Mouse (Mus musculus): Measurements from ENCODE around the gene Limch1. TPM values are rescaled to one million over a fixed set of nuclear protein-coding genes. Genes with fewer than 3 reads are reported as not detected.

Gene Limch1
- polyA plus RNA-seq, 1 experiment = not detected

DNA sequence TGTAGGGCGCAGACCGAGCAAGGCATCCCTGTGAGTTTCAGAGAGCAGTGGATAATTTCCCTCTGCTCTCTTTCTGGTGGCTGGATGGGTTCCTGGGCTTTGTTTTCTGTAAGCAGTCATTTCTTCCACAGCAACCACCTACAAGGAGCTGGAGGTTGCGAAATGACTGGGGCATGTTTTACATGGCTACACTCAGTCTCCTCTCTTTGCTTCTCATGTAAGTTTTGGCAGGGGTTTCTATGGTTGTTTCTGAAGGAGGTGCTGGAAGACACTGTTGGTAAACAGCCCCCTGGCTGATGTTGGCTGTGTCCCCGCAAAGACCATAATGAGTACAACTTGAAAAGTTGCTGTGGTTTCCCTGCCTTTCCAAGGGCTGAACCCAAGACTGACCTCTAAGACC lies 155.5 kb downstream of the Limch1 start:
- Histone ChIP-seq H3K4me1 (no peaks in the 10 kb centered on the region), H3K27me3 (replicated peaks) (no peaks in the 10 kb centered on the region), H3K36me3 (replicated peaks; ENCODE audit: low read length) (no peaks in the 10 kb centered on the region), H3K4me3 (replicated peaks) (no peak overlapping the region), H3K9me3 (peaks cover 20% of the 10 kb centered on the region)
- TF ChIP-seq GATA1 (IDR thresholded peaks at IDR 0.05; ENCODE audit: borderline replicate concordance, low read length) = no peak
- TF ChIP-seq FLI1 (IDR thresholded peaks at IDR 0.05; ENCODE audit: low read length) = no peak

- H3K9me3 ChIP-seq = peaks cover 21% of the 10 kb centered on the region
- H3K27me3 ChIP-seq (replicated peaks) = no peaks in the 10 kb centered on the region
- H3K36me3 ChIP-seq (replicated peaks; ENCODE audit: low read length) = no peaks in the 10 kb centered on the region
- no peak for TF ChIP-seq GATA1 (IDR thresholded peaks at IDR 0.05; ENCODE audit: borderline replicate concordance, low read length)
- no peak for TF ChIP-seq FLI1 (IDR thresholded peaks at IDR 0.05; ENCODE audit: low read length)
- H3K4me3 ChIP-seq (replicated peaks) = no peak overlapping the region
- H3K4me1 ChIP-seq = no peaks in the 10 kb centered on the region
Observed at GRCm38 (mm10) chr5:66904835-66905234, 159.2 kb downstream of the Limch1 start.

DNA sequence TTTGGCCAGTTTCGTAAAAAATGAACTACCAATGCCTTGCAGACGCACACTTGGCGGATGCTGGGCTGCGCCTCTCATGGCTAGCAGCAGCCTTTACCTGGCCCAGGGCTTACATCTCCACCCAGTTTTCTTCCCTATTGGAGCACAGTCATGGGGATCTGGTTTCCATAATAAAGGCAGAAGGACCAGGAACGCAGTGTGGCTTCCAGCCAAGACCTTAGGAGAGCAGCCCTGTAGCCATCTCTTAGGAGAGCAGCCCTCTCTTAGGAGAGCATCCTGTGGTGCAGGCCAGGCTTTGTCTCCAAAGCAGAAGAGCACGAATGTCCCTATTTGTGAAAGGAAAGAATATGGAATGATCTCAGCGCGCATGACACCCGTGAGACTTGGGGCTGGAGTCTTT lies 163.3 kb downstream of the Limch1 start:
- Histone ChIP-seq H3K4me1 (no peaks in the 10 kb centered on the region), H3K27me3 (replicated peaks) (no peaks in the 10 kb centered on the region), H3K36me3 (replicated peaks; ENCODE audit: low read length) (no peaks in the 10 kb centered on the region), H3K4me3 (replicated peaks) (no peak overlapping the region), H3K9me3 (peaks cover 33% of the 10 kb centered on the region)
- TF ChIP-seq GATA1 (IDR thresholded peaks at IDR 0.05; ENCODE audit: borderline replicate concordance, low read length) (no peak), FLI1 (IDR thresholded peaks at IDR 0.05; ENCODE audit: low read length) (no peak)

- Histone ChIP-seq H3K9me3 (peaks cover 40% of the 10 kb centered on the region), H3K4me1 (no peaks in the 10 kb centered on the region), H3K4me3 (replicated peaks) (no peak overlapping the region), H3K27me3 (replicated peaks) (no peaks in the 10 kb centered on the region), H3K36me3 (replicated peaks; ENCODE audit: low read length) (no peaks in the 10 kb centered on the region)
- no peak for TF ChIP-seq FLI1 (IDR thresholded peaks at IDR 0.05; ENCODE audit: low read length)
- TF ChIP-seq GATA1 (IDR thresholded peaks at IDR 0.05; ENCODE audit: borderline replicate concordance, low read length) = no peak
Observed at GRCm38 (mm10) chr5:66909962-66910361, 164.3 kb downstream of the Limch1 start.

- no peaks in the 10 kb centered on the region for H3K4me1 ChIP-seq
- TF ChIP-seq GATA1 (IDR thresholded peaks at IDR 0.05; ENCODE audit: borderline replicate concordance, low read length) (no peak), FLI1 (IDR thresholded peaks at IDR 0.05; ENCODE audit: low read length) (no peak)
- peaks cover 34% of the 10 kb centered on the region for H3K9me3 ChIP-seq
- no peak overlapping the region for H3K4me3 ChIP-seq (replicated peaks)
- no peaks in the 10 kb centered on the region for H3K36me3 ChIP-seq (replicated peaks; ENCODE audit: low read length)
- no peaks in the 10 kb centered on the region for H3K27me3 ChIP-seq (replicated peaks)
Observed at GRCm38 (mm10) chr5:66910610-66911009, 165.0 kb downstream of the Limch1 start.

DNA sequence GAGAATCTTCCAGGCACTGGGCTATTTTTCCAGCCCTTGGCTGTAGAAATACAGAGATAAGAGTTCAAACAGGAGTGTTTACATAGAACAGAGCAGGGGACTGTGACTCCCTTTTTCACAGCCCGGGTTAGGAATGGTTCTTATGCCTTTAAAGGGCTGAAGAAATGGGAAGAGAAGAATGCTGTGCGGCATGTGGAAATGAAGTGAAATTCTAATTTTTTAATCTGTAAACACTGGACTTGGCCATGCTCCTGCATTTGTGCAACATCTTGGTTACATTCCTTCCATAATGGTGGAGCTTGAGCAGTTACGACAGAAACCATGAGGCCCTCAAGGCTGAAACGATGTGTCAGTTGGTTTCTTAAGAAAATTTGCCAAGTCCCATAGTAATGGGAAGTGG lies 165.4 kb downstream of the Limch1 start:
- no peaks in the 10 kb centered on the region for H3K4me1 ChIP-seq
- no peaks in the 10 kb centered on the region for H3K36me3 ChIP-seq (replicated peaks; ENCODE audit: low read length)
- H3K9me3 ChIP-seq = peaks cover 34% of the 10 kb centered on the region; the same call in 1 of the 2 replicates
- no peak overlapping the region for H3K4me3 ChIP-seq (replicated peaks)
- no peaks in the 10 kb centered on the region for H3K27me3 ChIP-seq (replicated peaks)
- no peak for TF ChIP-seq FLI1 (IDR thresholded peaks at IDR 0.05; ENCODE audit: low read length)
- no peak for TF ChIP-seq GATA1 (IDR thresholded peaks at IDR 0.05; ENCODE audit: borderline replicate concordance, low read length)

DNA sequence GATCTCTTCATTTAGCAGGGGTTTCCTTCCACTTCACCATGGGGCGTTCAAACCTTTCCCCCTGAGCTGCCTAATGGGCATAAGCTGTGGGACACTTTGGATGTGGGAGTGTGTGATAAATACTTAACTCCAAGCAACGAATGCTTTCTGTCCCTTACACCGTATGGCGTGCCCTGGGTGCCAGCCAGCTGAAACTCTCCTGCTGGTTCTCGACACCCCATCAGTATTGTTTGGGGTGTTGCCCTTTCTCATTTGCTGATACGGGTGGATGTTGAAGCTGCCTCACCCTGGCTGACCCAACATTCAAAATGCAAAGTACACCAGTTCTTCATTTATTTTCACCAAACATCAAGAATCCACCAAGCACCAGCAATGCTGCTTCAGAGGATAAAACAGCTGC lies 168.2 kb downstream of the Limch1 start:
- H3K36me3 ChIP-seq (replicated peaks; ENCODE audit: low read length) = no peaks in the 10 kb centered on the region
- no peaks in the 10 kb centered on the region for H3K27me3 ChIP-seq (replicated peaks)
- no peak for TF ChIP-seq GATA1 (IDR thresholded peaks at IDR 0.05; ENCODE audit: borderline replicate concordance, low read length)
- TF ChIP-seq FLI1 (IDR thresholded peaks at IDR 0.05; ENCODE audit: low read length) = no peak
- no peaks in the 10 kb centered on the region for H3K4me1 ChIP-seq
- no peak overlapping the region for H3K4me3 ChIP-seq (replicated peaks)
- H3K9me3 ChIP-seq = peaks cover 32% of the 10 kb centered on the region

- Histone ChIP-seq H3K27me3 (replicated peaks) (no peaks in the 10 kb centered on the region), H3K36me3 (replicated peaks; ENCODE audit: low read length) (no peaks in the 10 kb centered on the region), H3K9me3 (peaks cover 27% of the 10 kb centered on the region), H3K4me3 (replicated peaks) (no peak overlapping the region), H3K4me1 (no peaks in the 10 kb centered on the region)
- TF ChIP-seq GATA1 (IDR thresholded peaks at IDR 0.05; ENCODE audit: borderline replicate concordance, low read length) = no peak
- no peak for TF ChIP-seq FLI1 (IDR thresholded peaks at IDR 0.05; ENCODE audit: low read length)
Observed at GRCm38 (mm10) chr5:66917353-66918315, 172.0 kb downstream of the Limch1 start.

- Histone ChIP-seq H3K4me1 (no peaks in the 10 kb centered on the region), H3K9me3 (peaks cover 24% of the 10 kb centered on the region), H3K36me3 (replicated peaks; ENCODE audit: low read length) (no peaks in the 10 kb centered on the region), H3K4me3 (replicated peaks) (no peak overlapping the region), H3K27me3 (replicated peaks) (no peaks in the 10 kb centered on the region)
- TF ChIP-seq GATA1 (IDR thresholded peaks at IDR 0.05; ENCODE audit: borderline replicate concordance, low read length) = no peak
- no peak for TF ChIP-seq FLI1 (IDR thresholded peaks at IDR 0.05; ENCODE audit: low read length)
Observed at GRCm38 (mm10) chr5:66918316-66919305, 173.0 kb downstream of the Limch1 start.
